Mouse (Mus musculus) layer of hippocampus, postnatal 10 days (tissue): ENCODE data around the gene Fam209. TPM values are rescaled to one million over a fixed set of nuclear protein-coding genes. Genes with fewer than 3 reads are reported as not detected.

Experiments
- DNase-seq, 2 experiments: peaks; one replicate each; pipeline ENCODE4 v3.0.0; 2021; ENCODE audit warnings: low spot score in 2 of 2
- long read RNA-seq: library from polyadenylated mRNA; stranded (forward); transcript quantifications from one replicate; pipeline ENCODE4 v2.0.0, GENCODE M21; 2023
- total RNA-seq, 2 experiments: library from RNA; stranded (reverse); gene quantifications; 2 replicates each; pipeline ENCODE4 v1.2.3; 2021

Fam209 gene
- total RNA-seq = not detected
- long read RNA-seq = 0 reads

DNA sequence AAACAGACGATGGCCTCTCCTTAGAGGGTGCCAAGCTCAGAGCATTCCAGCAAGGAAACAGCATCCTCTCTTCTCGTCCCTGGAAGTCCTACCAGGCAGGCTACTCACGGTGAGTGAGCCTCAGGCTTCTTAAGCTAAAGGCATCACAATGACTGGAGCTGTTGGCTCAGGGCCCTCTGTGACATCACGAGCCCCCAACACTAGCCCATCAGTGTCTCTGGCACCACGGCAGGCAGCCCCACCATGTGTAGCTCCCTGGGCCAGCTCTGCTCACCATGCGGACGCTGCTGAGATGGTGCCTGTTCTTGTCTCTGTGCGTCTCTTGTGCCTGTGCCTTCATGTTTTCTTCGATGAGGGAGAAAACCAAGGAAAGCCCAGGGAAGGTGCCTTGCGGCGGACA, at the start of gene Fam209:
Fam209 (plus strand) TSS at position 203 of the 400 bp plus-strand sequence.
- no peak for DNase-seq

DNA sequence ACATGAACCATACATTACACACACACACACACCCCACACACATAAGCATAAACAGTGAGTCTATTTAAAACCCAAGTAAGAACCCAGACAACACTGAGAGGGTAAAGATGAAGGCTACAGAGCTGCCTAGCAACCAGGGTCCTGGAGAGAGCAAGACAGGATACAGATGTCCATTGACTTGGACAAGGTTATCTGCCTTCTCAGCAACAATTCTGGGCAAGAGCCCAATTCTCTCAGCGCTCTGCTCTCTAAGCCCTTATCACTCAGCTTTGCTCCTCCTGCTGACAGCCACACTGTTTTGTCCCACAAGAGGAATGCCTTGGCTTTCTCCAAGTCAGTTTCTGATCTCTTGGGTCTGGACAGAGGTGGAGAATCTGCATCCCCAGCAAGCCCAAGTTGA, 41.7 kb upstream of the Fam209 start:
- no peak for DNase-seq

GRCm38 (mm10) chr2:172433746-172434145, 38.6 kb upstream of the Fam209 start:
- DNase-seq = no peak

- DNase-seq = no peak
Measured at GRCm38 (mm10) chr2:172437371-172437952, 34.9 kb upstream of the Fam209 start.

DNA sequence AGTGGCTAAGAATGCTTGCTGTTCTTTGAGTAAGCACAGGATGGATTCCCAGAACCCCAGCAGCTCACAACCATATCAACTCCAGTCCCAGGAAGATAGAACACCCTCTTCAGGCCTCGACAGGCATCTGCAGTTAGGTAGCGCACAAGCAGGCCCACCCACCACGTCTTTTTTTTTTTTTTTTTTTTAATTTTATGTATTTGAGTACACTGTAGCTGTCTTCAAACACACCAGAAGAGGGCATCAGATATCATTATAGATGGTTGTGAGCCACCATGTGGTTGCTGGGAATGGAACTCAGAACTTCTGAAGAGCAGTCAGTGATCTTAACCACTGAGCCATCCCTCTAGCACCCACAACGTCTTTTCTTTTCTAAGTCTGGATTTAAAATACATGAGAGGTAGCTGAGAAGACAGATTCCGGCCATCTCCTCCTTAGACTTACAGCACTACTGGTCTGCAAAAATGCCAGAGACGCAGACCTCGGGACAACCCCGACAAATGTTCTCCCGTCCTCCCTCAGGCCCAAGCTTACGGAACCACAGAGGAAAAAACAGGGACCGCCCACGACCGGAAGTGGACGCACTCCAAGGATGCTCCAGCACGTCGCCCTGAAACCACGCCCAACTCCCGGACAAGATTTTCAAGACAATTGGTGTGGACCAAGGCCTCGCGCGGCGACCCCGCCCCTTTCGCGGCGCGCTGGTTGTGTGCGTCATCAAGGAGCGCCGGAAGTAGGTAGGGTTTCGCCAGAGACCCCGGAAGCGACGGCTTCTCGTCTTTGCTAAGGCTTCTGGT, 32.3 kb upstream of the Fam209 start, which contains the start of gene Rtf2:
Rtf2 (plus strand) TSS at position 714 of the 797 bp plus-strand sequence.
- DNase-seq = peak; percentile 100

DNA sequence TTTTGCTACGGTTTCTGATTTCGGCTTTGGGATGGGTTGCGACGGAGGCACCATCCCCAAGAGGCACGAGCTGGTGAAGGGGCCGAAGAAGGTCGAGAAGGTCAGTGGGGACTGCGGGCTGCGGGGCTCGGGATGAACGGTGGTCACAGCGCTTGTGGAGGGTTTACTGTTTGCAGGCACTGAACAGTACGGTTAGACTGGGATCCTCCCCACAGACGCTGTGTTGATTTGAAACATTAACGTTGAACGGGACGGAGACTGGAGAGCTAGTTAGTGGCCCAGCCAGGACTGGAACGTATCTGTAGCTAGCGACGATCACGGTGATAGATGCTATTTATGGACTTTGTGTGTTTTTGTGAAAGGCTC, 31.7 kb upstream of the Fam209 start:
- no peak for DNase-seq

- no peak for DNase-seq
Measured at GRCm38 (mm10) chr2:172441176-172441575, 31.1 kb upstream of the Fam209 start.

GRCm38 (mm10) chr2:172445617-172446016, 26.7 kb upstream of the Fam209 start:
- DNase-seq = no peak

GRCm38 (mm10) chr2:172447317-172447716, 25.0 kb upstream of the Fam209 start:
- DNase-seq = no peak

DNA sequence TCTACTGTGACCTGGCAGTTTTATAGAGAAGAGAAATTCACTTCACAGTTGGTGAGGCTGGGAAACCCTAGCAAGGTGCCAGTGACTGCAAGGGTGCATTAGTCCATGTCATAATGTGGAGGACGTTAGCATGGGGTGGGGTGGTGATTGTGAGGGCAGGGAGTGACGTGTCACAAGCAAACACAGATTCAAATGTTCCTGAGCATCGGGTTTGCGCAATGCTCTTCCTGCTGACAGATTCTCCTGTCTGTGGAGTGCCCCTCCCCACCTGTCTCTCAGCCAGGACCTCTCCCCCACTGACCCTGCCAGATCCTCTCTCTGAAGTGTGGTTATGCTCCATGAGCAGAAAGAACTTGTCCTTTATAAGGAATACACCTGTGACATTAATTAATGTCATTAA, 24.0 kb upstream of the Fam209 start:
- DNase-seq = no peak

DNA sequence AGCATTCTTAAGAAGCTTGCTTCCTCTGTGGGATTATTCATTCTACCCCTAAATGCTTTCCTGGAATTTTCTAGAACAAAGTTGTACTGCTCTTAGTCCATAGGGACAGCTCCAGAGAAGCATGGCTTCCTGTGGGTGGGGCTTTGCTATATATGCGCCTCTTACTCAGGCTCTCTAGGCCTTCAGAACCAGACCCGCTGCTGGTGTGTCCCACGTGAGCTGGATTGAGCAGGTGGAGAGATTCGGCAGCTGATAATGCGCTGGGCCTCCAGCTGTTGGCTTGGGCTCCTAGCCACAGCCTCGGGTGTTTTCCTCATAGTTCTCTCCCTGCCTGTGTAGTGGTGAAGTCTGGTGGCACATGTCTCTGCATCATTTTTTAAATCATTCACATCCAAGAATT, 21.7 kb upstream of the Fam209 start:
- no peak for DNase-seq

- no peak for DNase-seq
Measured at GRCm38 (mm10) chr2:172452031-172452430, 20.3 kb upstream of the Fam209 start.

- no peak for DNase-seq
Measured at GRCm38 (mm10) chr2:172452458-172452857, 19.9 kb upstream of the Fam209 start.

DNA sequence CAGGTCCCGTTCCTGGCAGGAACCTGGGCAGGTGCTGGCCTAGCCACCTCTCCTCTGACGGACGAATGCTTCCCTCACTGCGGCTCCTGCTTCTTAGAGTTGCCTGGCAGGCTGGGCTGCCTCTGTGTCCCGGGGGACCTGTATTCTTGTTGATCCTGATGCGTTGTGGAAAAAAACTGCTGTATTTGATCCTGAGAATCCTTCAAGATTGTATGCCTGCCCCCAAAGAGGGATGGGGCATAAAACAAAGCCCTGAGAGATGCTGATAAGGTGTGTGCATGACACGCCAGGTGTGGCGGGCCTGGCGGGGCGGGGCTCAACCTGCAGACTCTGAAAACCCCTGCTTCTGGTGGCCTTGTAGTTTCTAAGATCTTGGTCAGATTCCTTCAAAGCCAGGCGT, 13.8 kb upstream of the Fam209 start, which contains the start of gene Gcnt7:
Gcnt7 (minus strand) TSS at position 101 of the 400 bp plus-strand sequence.
- no peak for DNase-seq

GRCm38 (mm10) chr2:172460647-172461046, 11.7 kb upstream of the Fam209 start:
- no peak for DNase-seq

GRCm38 (mm10) chr2:172462813-172463212, 9.5 kb upstream of the Fam209 start:
- DNase-seq = no peak

- DNase-seq = no peak
Measured at GRCm38 (mm10) chr2:172466427-172467132, 5.7 kb upstream of the Fam209 start.

DNA sequence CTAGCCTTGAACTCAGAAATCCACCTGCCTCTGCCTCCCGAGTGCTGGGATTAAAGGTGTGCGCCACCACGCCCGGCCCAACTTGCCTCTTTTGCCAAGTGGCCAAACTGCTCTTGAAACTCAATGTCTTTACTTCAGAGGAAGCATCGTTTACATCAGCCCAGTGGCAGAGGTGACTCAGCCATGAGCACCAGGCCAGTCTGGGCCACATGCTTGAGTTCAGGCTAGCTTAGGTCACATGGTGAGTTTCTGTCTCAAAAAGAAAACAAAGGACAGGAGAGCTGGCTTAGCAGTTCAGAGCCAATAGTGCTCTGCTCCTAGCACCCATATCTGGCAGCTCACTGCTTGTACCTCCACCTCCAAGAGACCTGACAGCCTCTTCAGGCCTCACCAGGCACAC, 5.1 kb upstream of the Fam209 start:
- DNase-seq = no peak

- DNase-seq = peak in 1 of 2 experiments; percentile 42
Measured at GRCm38 (mm10) chr2:172468346-172468819, 3.9 kb upstream of the Fam209 start.

DNA sequence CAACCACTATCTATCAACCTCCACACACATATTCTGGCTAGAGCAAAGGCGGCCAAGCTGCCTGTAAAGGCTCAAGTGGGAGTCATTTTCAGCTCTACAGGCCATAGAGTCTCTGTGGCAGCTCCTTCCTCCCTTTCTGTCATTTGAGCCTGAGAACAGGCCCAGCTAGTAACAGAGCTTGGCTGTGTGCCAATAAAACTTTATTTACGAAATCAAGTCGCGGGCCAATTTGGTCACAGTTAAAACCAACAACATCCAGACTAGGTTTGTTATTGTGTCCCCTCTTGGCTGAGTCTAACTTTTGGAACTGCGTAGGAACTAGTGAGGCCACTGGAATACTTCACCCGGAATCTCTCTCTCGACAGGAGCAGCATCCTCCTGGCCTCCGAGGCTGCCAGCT, 1.3 kb downstream of the Fam209 start:
- DNase-seq = no peak

DNA sequence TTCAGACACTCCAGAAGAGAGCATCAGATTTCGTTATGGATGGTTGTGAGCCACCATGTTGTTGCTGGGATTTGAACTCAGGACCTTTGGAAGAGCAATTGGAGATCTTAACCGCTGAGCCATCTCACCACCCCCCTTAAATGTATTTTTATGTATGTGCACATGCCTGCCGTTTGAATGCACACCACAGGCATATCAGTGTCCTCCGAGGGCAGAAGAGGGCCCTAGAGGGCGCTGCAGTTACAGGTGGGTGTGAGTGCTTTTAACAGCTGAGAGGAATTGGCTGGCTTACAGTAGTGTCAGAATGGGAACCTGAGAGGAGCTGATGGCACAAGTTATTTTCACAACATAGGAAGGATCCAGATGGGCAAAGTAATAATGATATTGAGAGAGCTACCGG, 2.6 kb downstream of the Fam209 start:
- peak in 1 of 2 experiments; percentile 51 for DNase-seq

GRCm38 (mm10) chr2:172476707-172477260, 4.5 kb downstream of the Fam209 start:
- DNase-seq = no peak
